Mouse (Mus musculus) C2C12 (cell line): ENCODE data around the gene Trove2.

Experiments used
- CEBPB ChIP-seq: IDR thresholded peaks from one replicate; pipeline ENCODE4 v1.6.1; 2011; ENCODE audit warnings: low read depth, mild to moderate bottlenecking, control low read depth, moderate library complexity
- CTCF ChIP-seq: IDR thresholded peaks from one replicate; pipeline ENCODE4 v1.5.1; 2011; ENCODE audit not compliant: control insufficient read depth, insufficient read depth, insufficient read length
- USF1 ChIP-seq: IDR thresholded peaks from one replicate; pipeline ENCODE4 v1.6.1; 2011; ENCODE audit warnings: low read depth, mild to moderate bottlenecking, control low read depth, moderate library complexity

- TF ChIP-seq USF1, result no peak
- no peak for TF ChIP-seq CTCF
- no peak for TF ChIP-seq CEBPB
Measured at GRCm38 (mm10) chr1:143773909-143774308, 3.0 kb downstream of the Trove2 start.
